Mouse (Mus musculus): ENCODE data around the gene Nlrc5. TPM values are rescaled to one million over a fixed set of nuclear protein-coding genes. Genes with fewer than 3 reads are reported as not detected.

Nlrc5 gene
- polyA plus RNA-seq (2012; ENCODE audit: insufficient read depth, low replicate concordance) = 0.21 and 3.4 TPM in 2 replicates

DNA sequence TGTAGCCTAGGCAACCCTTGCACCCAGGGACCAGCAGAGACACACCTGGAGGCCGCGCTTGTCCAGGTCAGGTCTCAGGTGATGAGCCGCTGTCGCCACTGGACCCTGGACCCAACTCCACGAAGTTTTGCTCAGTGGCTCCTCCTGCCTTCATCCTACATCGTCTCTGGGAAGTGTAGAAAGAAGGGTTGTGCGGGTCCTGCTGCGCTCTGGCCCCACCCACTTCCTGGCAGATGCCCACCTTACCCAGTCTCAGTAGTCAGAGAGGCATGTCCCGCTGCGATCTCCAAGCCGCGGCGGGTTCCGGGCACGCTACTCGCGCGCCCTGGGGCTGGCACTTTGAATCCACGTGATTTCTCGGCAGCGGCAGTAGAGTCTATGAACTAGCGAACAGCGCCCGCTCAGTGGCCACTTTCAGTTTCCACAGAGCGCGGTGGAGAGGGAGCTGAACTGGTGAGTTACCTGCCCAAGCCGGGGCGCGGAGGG is at the start of gene Nlrc5:
Nlrc5 (plus strand) TSS at position 376 of the 486 bp plus-strand sequence.
- peaks cover 42% of the 10 kb centered on the region for H3K27me3 ChIP-seq (replicated peaks)
- H3K4me1 ChIP-seq = peaks cover 21% of the 10 kb centered on the region
- TF ChIP-seq GATA1 (IDR thresholded peaks at IDR 0.05; ENCODE audit: borderline replicate concordance, low read length) = no peak
- TF ChIP-seq FLI1 (IDR thresholded peaks at IDR 0.05; ENCODE audit: low read length) = no peak
- H3K36me3 ChIP-seq (replicated peaks; ENCODE audit: low read length) = no peaks in the 10 kb centered on the region
- H3K4me3 ChIP-seq (replicated peaks) = peak within 1 kb of the TSS; percentile 94
- no peaks in the 10 kb centered on the region for H3K9me3 ChIP-seq

DNA sequence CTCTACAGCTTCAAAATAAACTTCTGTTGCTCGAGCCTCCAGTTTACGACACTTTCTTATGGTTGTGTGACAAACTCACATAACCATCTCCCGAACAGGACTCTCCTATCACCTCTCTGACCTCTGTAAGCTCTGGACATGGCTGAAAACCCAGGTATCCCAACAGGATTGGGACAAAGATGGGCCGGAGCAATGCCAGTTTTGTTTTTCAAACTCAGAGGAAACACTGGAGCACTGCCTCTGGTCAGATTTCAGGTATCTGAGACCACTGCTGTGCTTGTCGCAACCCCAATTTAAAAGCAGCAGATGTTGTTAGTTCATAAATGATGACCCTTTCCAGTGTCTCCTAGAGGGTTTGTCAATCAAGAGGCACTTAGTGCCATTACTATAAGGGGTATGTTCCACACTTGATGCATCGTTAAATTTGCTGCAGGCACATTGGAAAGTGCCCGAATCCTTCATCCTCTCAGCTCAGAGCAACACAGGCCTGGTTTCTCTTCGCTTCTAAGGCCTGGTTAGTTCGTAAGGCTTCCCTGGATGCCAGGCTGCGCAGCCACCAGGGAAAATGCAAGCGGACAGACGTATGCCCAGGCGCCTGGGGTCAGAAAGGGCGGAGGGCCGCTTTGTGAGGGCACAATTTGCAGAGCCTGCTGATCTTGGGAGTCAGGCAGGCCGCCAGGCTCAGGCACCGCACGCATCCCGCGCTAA is 48.5 kb upstream of the Nlrc5 start:
- H3K36me3 ChIP-seq (replicated peaks; ENCODE audit: low read length) = peaks cover 26% of the 10 kb centered on the region
- H3K27me3 ChIP-seq (replicated peaks) = no peaks in the 10 kb centered on the region
- H3K4me1 ChIP-seq = peaks cover 56% of the 10 kb centered on the region
- peak overlapping the region; percentile 93 for H3K4me3 ChIP-seq (replicated peaks)
- TF ChIP-seq FLI1 (IDR thresholded peaks at IDR 0.05; ENCODE audit: low read length) = no peak
- no peak for TF ChIP-seq GATA1 (IDR thresholded peaks at IDR 0.05; ENCODE audit: borderline replicate concordance, low read length)
- H3K9me3 ChIP-seq = no peaks in the 10 kb centered on the region

DNA sequence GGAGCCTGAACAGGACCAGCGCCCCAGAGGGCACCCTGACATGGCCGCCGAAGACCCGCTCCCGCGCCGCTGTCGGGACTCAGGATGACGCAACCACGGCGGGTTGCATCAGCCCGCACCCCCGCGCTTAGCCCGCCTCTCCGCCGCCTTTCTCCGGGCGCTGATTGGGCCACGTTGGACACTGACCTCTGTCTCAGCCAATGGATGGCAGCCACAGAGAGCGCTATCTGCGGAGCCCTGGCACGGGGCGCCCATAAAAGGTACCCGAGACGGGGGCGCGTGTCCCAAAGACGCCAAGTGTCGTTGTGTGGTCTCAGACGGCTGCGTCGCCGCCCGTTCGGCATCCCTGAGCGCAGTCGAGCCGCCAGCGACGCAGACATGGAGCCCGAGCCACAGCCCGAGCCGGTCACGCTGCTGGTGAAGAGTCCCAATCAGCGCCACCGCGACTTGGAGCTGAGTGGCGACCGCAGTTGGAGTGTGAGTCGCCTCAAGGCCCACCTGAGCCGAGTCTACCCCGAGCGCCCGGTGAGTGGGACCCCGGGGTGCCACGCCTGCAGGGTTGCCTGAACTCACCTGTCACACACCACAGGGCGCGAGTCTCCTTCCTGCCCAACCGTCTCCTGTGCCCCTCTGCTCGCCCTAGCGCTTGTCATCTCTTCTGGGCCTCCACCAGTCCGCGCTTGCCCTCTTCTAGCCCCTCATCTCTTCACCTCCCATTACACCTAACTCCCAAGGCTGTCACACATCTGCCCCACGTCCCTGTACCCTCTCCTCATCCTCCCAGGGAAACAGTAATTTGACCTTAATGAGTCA is 47.7 kb upstream of the Nlrc5 start, which contains the start of gene Herpud1:
Herpud1 (plus strand) TSS at position 225 of the 813 bp plus-strand sequence.
- Histone ChIP-seq H3K27me3 (replicated peaks) (no peaks in the 10 kb centered on the region), H3K4me1 (peaks cover 60% of the 10 kb centered on the region), H3K36me3 (replicated peaks; ENCODE audit: low read length) (peaks cover 33% of the 10 kb centered on the region), H3K9me3 (no peaks in the 10 kb centered on the region), H3K4me3 (replicated peaks) (peak within 1 kb of the TSS; percentile 93)
- no peak for TF ChIP-seq FLI1 (IDR thresholded peaks at IDR 0.05; ENCODE audit: low read length)
- no peak for TF ChIP-seq GATA1 (IDR thresholded peaks at IDR 0.05; ENCODE audit: borderline replicate concordance, low read length)

DNA sequence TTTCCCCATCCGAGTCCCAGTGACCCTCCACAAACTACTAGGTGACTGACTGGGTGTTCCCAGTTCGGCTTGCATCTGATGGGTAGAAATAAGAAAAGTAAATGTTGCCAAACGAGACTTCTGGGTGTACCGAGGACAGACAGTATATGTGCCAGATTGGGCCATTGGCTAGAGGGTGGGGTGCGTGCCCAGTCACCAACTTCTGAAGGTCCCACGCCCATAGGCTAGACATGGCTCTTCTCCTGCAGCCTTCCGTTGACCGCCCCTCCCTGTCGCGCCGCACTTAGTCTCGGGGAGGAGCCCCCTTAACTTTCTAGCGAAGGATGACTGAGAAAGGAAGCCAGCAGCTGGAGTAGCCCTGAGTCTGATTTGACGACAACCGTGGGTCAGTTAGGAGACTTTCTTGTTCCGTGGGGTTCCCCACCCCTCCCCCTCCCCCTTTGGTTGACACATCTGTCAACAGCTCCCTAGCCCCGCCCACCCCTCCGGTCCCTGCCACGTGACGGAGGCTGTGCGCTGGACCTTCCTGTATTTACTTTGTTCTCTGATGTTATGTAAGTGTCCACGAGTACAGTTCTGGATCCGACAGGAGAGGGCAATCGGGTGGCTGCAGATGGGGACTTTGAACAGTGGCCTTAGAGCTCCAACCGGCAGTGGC is 47.0 kb upstream of the Nlrc5 start:
- no peaks in the 10 kb centered on the region for H3K27me3 ChIP-seq (replicated peaks)
- H3K9me3 ChIP-seq = no peaks in the 10 kb centered on the region
- peaks cover 62% of the 10 kb centered on the region for H3K4me1 ChIP-seq
- peak overlapping the region; percentile 93 for H3K4me3 ChIP-seq (replicated peaks)
- no peak for TF ChIP-seq GATA1 (IDR thresholded peaks at IDR 0.05; ENCODE audit: borderline replicate concordance, low read length)
- no peak for TF ChIP-seq FLI1 (IDR thresholded peaks at IDR 0.05; ENCODE audit: low read length)
- peaks cover 41% of the 10 kb centered on the region for H3K36me3 ChIP-seq (replicated peaks; ENCODE audit: low read length)

DNA sequence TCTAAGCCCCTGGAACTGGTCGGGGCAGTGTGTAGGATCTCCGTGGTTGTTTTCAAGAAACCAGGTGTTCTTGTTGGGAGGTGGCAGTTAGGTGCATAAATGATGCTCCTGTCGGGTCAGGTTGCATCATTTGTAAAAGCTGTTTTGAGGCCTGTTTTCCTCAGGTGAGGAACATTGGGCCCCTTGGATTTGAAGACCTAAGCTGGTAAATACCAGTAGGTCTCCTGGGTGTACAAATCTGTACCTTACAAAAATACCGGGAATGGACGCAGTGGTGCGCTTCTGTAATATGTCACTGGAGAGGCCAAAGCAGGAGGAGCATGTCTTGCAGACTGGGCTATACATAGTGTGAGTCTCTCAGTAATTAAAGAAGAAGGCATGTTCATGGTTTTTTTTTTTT is 46.4 kb upstream of the Nlrc5 start:
- Histone ChIP-seq H3K9me3 (no peaks in the 10 kb centered on the region), H3K36me3 (replicated peaks; ENCODE audit: low read length) (peaks cover 47% of the 10 kb centered on the region), H3K4me3 (replicated peaks) (peak overlapping the region; percentile 93), H3K27me3 (replicated peaks) (no peaks in the 10 kb centered on the region), H3K4me1 (peaks cover 68% of the 10 kb centered on the region)
- no peak for TF ChIP-seq FLI1 (IDR thresholded peaks at IDR 0.05; ENCODE audit: low read length)
- TF ChIP-seq GATA1 (IDR thresholded peaks at IDR 0.05; ENCODE audit: borderline replicate concordance, low read length) = no peak

DNA sequence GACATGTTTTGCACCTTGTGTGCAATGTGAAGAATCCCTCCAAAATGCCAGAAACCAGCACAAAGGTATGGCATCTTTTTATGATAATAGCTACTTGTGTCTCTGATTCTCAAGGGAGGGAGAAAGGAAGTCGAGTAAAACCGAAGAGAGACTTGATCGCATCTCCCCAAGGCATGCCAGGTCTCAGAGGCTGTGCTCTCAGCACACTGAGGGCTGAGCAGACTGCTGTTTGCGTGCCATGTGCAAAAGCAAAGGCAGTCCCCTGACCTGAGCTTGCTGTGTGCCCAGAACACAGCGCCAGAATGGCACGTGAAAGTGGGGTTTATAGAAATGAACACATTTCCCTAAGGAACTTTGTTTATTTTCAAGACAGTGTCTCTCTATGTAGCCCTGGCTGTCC is 44.6 kb upstream of the Nlrc5 start:
- H3K36me3 ChIP-seq (replicated peaks; ENCODE audit: low read length) = peaks cover 64% of the 10 kb centered on the region
- peak overlapping the region; percentile 47 for H3K4me3 ChIP-seq (replicated peaks)
- no peaks in the 10 kb centered on the region for H3K27me3 ChIP-seq (replicated peaks)
- H3K4me1 ChIP-seq = peaks cover 60% of the 10 kb centered on the region
- no peak for TF ChIP-seq GATA1 (IDR thresholded peaks at IDR 0.05; ENCODE audit: borderline replicate concordance, low read length)
- no peak for TF ChIP-seq FLI1 (IDR thresholded peaks at IDR 0.05; ENCODE audit: low read length)
- H3K9me3 ChIP-seq = no peaks in the 10 kb centered on the region

DNA sequence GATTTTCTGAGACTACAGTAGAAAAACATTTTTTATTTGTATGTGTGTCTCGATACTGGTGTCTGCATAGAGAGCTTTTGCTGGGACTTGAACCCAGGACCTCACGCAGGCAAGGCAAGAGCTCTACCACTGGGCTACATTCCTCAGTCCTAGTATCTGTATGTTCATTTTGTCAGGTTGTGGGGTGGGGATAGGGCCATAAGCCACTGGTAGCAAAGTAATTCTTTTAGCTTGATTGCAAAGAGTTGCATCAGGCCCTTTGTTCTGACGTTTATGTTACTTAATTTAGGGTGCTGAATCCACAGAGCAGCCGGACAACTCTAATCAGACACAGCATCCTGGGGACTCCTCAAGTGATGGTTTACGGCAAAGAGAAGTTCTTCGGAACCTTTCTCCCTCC is 43.7 kb upstream of the Nlrc5 start:
- Histone ChIP-seq H3K4me1 (peaks cover 56% of the 10 kb centered on the region), H3K4me3 (replicated peaks) (no peak overlapping the region), H3K36me3 (replicated peaks; ENCODE audit: low read length) (peaks cover 73% of the 10 kb centered on the region), H3K9me3 (no peaks in the 10 kb centered on the region), H3K27me3 (replicated peaks) (no peaks in the 10 kb centered on the region)
- TF ChIP-seq GATA1 (IDR thresholded peaks at IDR 0.05; ENCODE audit: borderline replicate concordance, low read length) = no peak
- no peak for TF ChIP-seq FLI1 (IDR thresholded peaks at IDR 0.05; ENCODE audit: low read length)

DNA sequence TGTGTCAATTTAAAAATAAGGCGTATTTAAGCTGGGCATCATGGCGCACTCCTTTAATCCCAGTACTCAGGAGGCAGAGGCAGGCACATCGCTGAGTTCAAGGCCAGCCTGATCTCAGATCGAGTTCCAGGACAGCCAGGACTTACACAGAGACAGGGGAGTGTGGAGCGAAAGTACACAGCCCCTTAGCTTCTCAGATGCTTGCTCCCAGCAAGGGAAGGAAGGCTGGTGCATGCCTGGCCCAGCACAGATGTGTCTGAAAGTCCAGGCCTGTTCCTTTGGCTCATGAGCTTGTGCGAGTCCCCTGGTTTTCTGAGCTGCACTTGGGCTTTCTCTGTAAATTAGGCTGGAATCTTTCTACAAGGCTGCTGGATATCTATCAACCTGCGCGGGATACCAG is 43.2 kb upstream of the Nlrc5 start:
- H3K4me1 ChIP-seq = peaks cover 53% of the 10 kb centered on the region
- no peaks in the 10 kb centered on the region for H3K27me3 ChIP-seq (replicated peaks)
- peaks cover 78% of the 10 kb centered on the region for H3K36me3 ChIP-seq (replicated peaks; ENCODE audit: low read length)
- no peaks in the 10 kb centered on the region for H3K9me3 ChIP-seq
- TF ChIP-seq GATA1 (IDR thresholded peaks at IDR 0.05; ENCODE audit: borderline replicate concordance, low read length) = no peak
- no peak for TF ChIP-seq FLI1 (IDR thresholded peaks at IDR 0.05; ENCODE audit: low read length)
- H3K4me3 ChIP-seq (replicated peaks) = no peak overlapping the region

DNA sequence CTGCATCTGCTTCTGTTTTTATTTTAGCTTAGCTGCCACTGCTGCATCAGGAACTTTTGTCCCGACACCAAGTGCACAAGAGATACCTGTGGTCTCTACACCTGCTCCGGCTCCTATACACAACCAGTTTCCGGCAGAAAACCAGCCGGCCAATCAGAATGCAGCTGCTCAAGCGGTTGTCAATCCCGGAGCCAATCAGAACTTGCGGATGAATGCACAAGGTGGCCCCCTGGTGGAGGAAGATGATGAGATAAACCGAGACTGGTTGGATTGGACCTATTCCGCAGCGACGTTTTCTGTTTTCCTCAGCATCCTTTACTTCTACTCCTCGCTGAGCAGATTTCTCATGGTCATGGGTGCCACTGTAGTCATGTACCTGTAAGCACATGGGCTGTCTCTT is 42.0 kb upstream of the Nlrc5 start:
- H3K36me3 ChIP-seq (replicated peaks; ENCODE audit: low read length) = peaks cover 90% of the 10 kb centered on the region
- H3K4me3 ChIP-seq (replicated peaks) = no peak overlapping the region
- no peak for TF ChIP-seq FLI1 (IDR thresholded peaks at IDR 0.05; ENCODE audit: low read length)
- no peak for TF ChIP-seq GATA1 (IDR thresholded peaks at IDR 0.05; ENCODE audit: borderline replicate concordance, low read length)
- H3K9me3 ChIP-seq = no peaks in the 10 kb centered on the region
- H3K4me1 ChIP-seq = peaks cover 59% of the 10 kb centered on the region
- no peaks in the 10 kb centered on the region for H3K27me3 ChIP-seq (replicated peaks)

All from megakaryocyte, embryonic 14.5 days (primary cell).